In the genomic region with DNA sequence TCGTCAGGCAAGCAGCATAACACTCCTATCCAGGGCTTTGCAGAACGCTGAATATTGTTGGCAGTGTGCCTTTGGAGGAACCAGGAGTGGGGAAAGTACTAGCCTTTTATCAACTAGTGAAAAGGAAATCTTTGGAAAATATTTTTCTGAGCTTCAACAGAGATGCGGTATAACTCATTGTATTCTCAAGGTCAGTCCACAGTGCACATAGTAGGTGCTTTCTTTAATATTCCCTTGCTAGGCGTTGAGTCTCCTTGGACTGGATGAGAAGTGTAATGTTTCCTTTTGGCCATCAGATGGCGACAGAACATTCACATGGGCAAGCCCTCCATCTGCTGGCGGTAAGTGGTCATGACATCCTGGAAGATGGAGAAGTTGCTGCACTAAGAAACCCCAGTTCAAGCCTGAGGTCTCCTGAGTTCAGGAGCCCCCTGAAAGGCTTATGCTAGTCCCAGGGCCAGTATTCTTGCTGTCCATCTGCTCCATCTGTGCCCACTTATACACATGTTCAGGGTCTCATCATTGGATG, we compare ENCODE assay signal across 8 mouse cellular contexts. TPM values are rescaled to one million over a fixed set of nuclear protein-coding genes. Genes with fewer than 3 reads are reported as not detected.
DNase-seq lines count a peak whose midpoint lies in the region; ATAC-seq and TF ChIP-seq lines count a peak whose summit lies in the region.

No protein-coding gene starts in this region.

- peak; percentile 51 for DNase-seq in adrenal gland, adult 8-10 months
- peak; percentile 92 for DNase-seq in embryo, embryonic 10.5 days (ENCODE audit: low spot score)
- DNase-seq in heart, postnatal 25 days (ENCODE audit: low spot score) = peak; percentile 47
- peak; percentile 76 to 79 for DNase-seq in left cerebral cortex, postnatal 10 days (ENCODE audit: extremely low spot score in 1 of 2, low spot score in 2 of 2)
- DNase-seq in natural killer cell, adult 2 months (ENCODE audit: low spot score in 2 of 2) = peak; percentile 77 to 83

- no peak overlapping the region for H3K4me2 ChIP-seq in intestine, postnatal 0 days (replicated peaks; ENCODE audit: low read depth)
- no peak overlapping the region for H3K4me2 ChIP-seq in intestine, embryonic 16.5 days (ENCODE audit: low read depth, low read length)

- H3K36me3 ChIP-seq in intestine, postnatal 0 days (ENCODE audit: control insufficient read depth, insufficient read depth) = no peaks in the 10 kb centered on the region; the same call in 1 of the 2 replicates
- no peaks in the 10 kb centered on the region for H3K36me3 ChIP-seq in intestine, embryonic 16.5 days (ENCODE audit: control insufficient read depth, insufficient read depth, low read length)
- H3K36me3 ChIP-seq in testis, adult 2 months (ENCODE audit: control insufficient read depth, insufficient read depth, low read length) = no peaks in the 10 kb centered on the region

- no peak for TF ChIP-seq POLR2A in testis, adult 2 months (IDR thresholded peaks at IDR 0.05; ENCODE audit: control insufficient read depth, low read depth, low read length)

- intact Hi-C loops in heart, postnatal 25 days (cut with DNase I) = loop anchor here (1.0 kb wide), 1 partner anchor 69 kb away; no protein-coding TSS in a partner anchor
- intact Hi-C loops in left cerebral cortex, postnatal 10 days (cut with DNase I) = loop anchor here (2.0 to 5.0 kb wide), 2 partner anchors 37 to 70 kb away; partner anchors contain the start of gene Gfi1b

- H3K4me3 ChIP-seq in intestine, postnatal 0 days (ENCODE audit: low read depth, low read length) = no peak overlapping the region
- no peak overlapping the region for H3K4me3 ChIP-seq in intestine, embryonic 16.5 days (ENCODE audit: low read length)
- H3K4me3 ChIP-seq in testis, adult 2 months (ENCODE audit: control insufficient read depth, low read depth, low read length) = no peak overlapping the region

- WGBS in intestine, postnatal 0 days = 17% methylated on average over 6 of the region's 6 CpGs
- WGBS in intestine, embryonic 16.5 days = 16% methylated on average over 6 of the region's 6 CpGs

- H3K9ac ChIP-seq in intestine, postnatal 0 days (ENCODE audit: low read depth, low read length) = no peak overlapping the region
- H3K9ac ChIP-seq in intestine, embryonic 16.5 days (ENCODE audit: low read depth, low read length) = no peak overlapping the region

- H3K27ac ChIP-seq in intestine, postnatal 0 days (ENCODE audit: low read depth, low read length) = no peak overlapping the region
- H3K27ac ChIP-seq in intestine, embryonic 16.5 days (ENCODE audit: low read length) = no peak overlapping the region
- H3K27ac ChIP-seq in testis, adult 2 months (ENCODE audit: control insufficient read depth, insufficient read depth, low read depth, low read length) = no peak overlapping the region

- peak; percentile 100 for TF ChIP-seq CTCF in intestine, postnatal 0 days (IDR thresholded peaks at IDR 0.05; ENCODE audit: low read depth)
- TF ChIP-seq CTCF in testis, adult 2 months (IDR thresholded peaks at IDR 0.05; ENCODE audit: control insufficient read depth, insufficient read depth, insufficient replicate concordance, low read depth, low read length) = peak; percentile 98

- 0 out of 2 replicates have a peak, but pooled peaks cover 3% of the 10 kb centered on the region for H3K4me1 ChIP-seq in intestine, postnatal 0 days (replicated peaks; ENCODE audit: control insufficient read depth, insufficient read depth, low read length)
- peaks cover 7% of the 10 kb centered on the region; the same call in 1 of the 2 replicates for H3K4me1 ChIP-seq in intestine, embryonic 16.5 days (ENCODE audit: control insufficient read depth, insufficient read depth, low read length)
- no peaks in the 10 kb centered on the region; the same call in none of the 2 replicates for H3K4me1 ChIP-seq in testis, adult 2 months (ENCODE audit: control insufficient read depth, insufficient read depth, low read length)

- no peaks in the 10 kb centered on the region for H3K27me3 ChIP-seq in intestine, postnatal 0 days (replicated peaks; ENCODE audit: control insufficient read depth, insufficient read depth, low read length)
- no peaks in the 10 kb centered on the region for H3K27me3 ChIP-seq in intestine, embryonic 16.5 days (replicated peaks; ENCODE audit: control insufficient read depth, insufficient read depth, low read length)
- no peaks in the 10 kb centered on the region for H3K27me3 ChIP-seq in testis, adult 2 months (ENCODE audit: control insufficient read depth, insufficient read depth, low read length)

- H3K9me3 ChIP-seq in intestine, postnatal 0 days (ENCODE audit: control insufficient read depth) = no peaks in the 10 kb centered on the region
- H3K9me3 ChIP-seq in intestine, embryonic 16.5 days (ENCODE audit: control insufficient read depth, low read length) = no peaks in the 10 kb centered on the region

- ATAC-seq in intestine, postnatal 0 days = no peak
- no peak for ATAC-seq in intestine, embryonic 16.5 days

RNA-seq across cellular contexts. Expression of gene Gtf3c5, which starts 1.6 kb away (rescaled TPM):
- 8.4 and 8.9 TPM in 2 replicates for polyA plus RNA-seq in intestine, postnatal 0 days (2015; fragmentation: Nextera tagmentation; extraction: Ambion mirVana)
- polyA plus RNA-seq in intestine, embryonic 16.5 days (2015; fragmentation: Nextera tagmentation; extraction: Ambion mirVana) = 27.5 and 32.2 TPM in 2 replicates
- total RNA-seq in adrenal gland, adult 8-10 months (2022) = 10 to 100 TPM; 21.4 to 26.3 (median 23.4) TPM
- total RNA-seq in heart, postnatal 25 days (2021) = 10 to 100 TPM; 11.5 to 11.6 TPM
- 10 to 100 TPM; 18.6 to 20.2 TPM for total RNA-seq in left cerebral cortex, postnatal 10 days (2021)
- polyA plus RNA-seq in testis, adult 2 months (2012; rRNA removed) = 17.3 and 17.7 TPM in 2 replicates

RNA-seq across cellular contexts. Expression of gene Cel, which starts 21.9 kb away (rescaled TPM):
- polyA plus RNA-seq in intestine, postnatal 0 days (2015; fragmentation: Nextera tagmentation; extraction: Ambion mirVana) = 5.5 and 7.9 TPM in 2 replicates
- polyA plus RNA-seq in intestine, embryonic 16.5 days (2015; fragmentation: Nextera tagmentation; extraction: Ambion mirVana) = 383 and 542 TPM in 2 replicates
- not detected for total RNA-seq in adrenal gland, adult 8-10 months (2022)
- total RNA-seq in heart, postnatal 25 days (2021) = not detected
- not detected for total RNA-seq in left cerebral cortex, postnatal 10 days (2021)
- polyA plus RNA-seq in testis, adult 2 months (2012; rRNA removed) = 0.24 and 0.47 TPM in 2 replicates

RNA-seq across cellular contexts. Expression of gene Gfi1b, which starts 36.7 kb away (rescaled TPM):
- 0.34 TPM in 1 of 2 replicates, not detected in the other for polyA plus RNA-seq in intestine, postnatal 0 days (2015; fragmentation: Nextera tagmentation; extraction: Ambion mirVana)
- polyA plus RNA-seq in intestine, embryonic 16.5 days (2015; fragmentation: Nextera tagmentation; extraction: Ambion mirVana) = 1.1 and 2.5 TPM in 2 replicates
- total RNA-seq in adrenal gland, adult 8-10 months (2022) = not detected
- total RNA-seq in heart, postnatal 25 days (2021) = not detected
- not detected for total RNA-seq in left cerebral cortex, postnatal 10 days (2021)
- polyA plus RNA-seq in testis, adult 2 months (2012; rRNA removed) = 1.0 and 1.3 TPM in 2 replicates

RNA-seq across cellular contexts. Expression of gene Tsc1, which starts 55.9 kb away (rescaled TPM):
- polyA plus RNA-seq in intestine, postnatal 0 days (2015; fragmentation: Nextera tagmentation; extraction: Ambion mirVana) = 6.5 and 8.2 TPM in 2 replicates
- polyA plus RNA-seq in intestine, embryonic 16.5 days (2015; fragmentation: Nextera tagmentation; extraction: Ambion mirVana) = 12.6 and 13.8 TPM in 2 replicates
- total RNA-seq in adrenal gland, adult 8-10 months (2022) = 10 to 100 TPM; 20.0 to 30.8 (median 25.2) TPM
- 10 to 100 TPM; 23.5 to 24.7 TPM for total RNA-seq in heart, postnatal 25 days (2021)
- total RNA-seq in left cerebral cortex, postnatal 10 days (2021) = 10 to 100 TPM; 42.4 to 43.0 TPM
- 20.3 and 21.6 TPM in 2 replicates for polyA plus RNA-seq in testis, adult 2 months (2012; rRNA removed)
